Mouse (Mus musculus) bone marrow macrophage, adult 2 months (primary cell): ENCODE results near the gene Grasp.

ENCODE experiments used
- CTCF ChIP-seq: IDR thresholded peaks from 2 replicates; pipeline ENCODE4 v1.5.1; 2012; ENCODE audit warnings: low read depth, mild to moderate bottlenecking, low read length, moderate library complexity
- POLR2A ChIP-seq: IDR thresholded peaks from 2 replicates; pipeline ENCODE4 v1.6.1; 2012; ENCODE audit warnings: mild to moderate bottlenecking, low read depth, low read length, borderline replicate concordance

- no peak for TF ChIP-seq CTCF
- TF ChIP-seq POLR2A, result no peak
These were observed 8.6 kb downstream of the Grasp start for GRCm38 (mm10) chr15:101232607-101233006.
